Mouse (Mus musculus) heart, adult 2 months (tissue): ENCODE data around the gene Zfyve19.

ENCODE experiments used
- CTCF ChIP-seq: fragments of 200-600 bp; IDR thresholded peaks from 2 replicates; pipeline ENCODE4 v1.8.1; 2022; ENCODE audit warnings: antibody characterized with exemption, mild to moderate bottlenecking, moderate library complexity
- EP300 ChIP-seq: fragments of 200-500 bp; IDR thresholded peaks from 2 replicates; pipeline ENCODE4 v1.6.1; 2011; ENCODE audit warnings: low read depth, low read length, control low read depth; ENCODE audit not compliant: insufficient read depth

GRCm38 (mm10) chr2:119238671-119239070, 30.3 kb downstream of the Zfyve19 start:
- TF ChIP-seq CTCF = no peak
- no peak for TF ChIP-seq EP300
